Mouse (Mus musculus): ENCODE results near the gene Gapdh.

- TF ChIP-seq CTCF (IDR thresholded peaks at IDR 0.05; ENCODE audit: low read depth, low read length) = no peak
- TF ChIP-seq POLR2A (IDR thresholded peaks at IDR 0.05; ENCODE audit: borderline replicate concordance, low read depth, low read length) = no peak
Observed at GRCm38 (mm10) chr6:125159773-125160557, 6.3 kb downstream of the Gapdh start.
